Mouse (Mus musculus): ENCODE results near the gene Efcab12. TPM values are rescaled to one million over a fixed set of nuclear protein-coding genes. Genes with fewer than 3 reads are reported as not detected.

The Efcab12 gene
- 0.52 TPM for polyA plus RNA-seq (2015; fragmentation: Illumina TruSeq; extraction: RNeasy Lipid Tissue Mini Kit (QIAGEN cat#74804); ENCODE audit: insufficient read depth, low read depth, low replicate concordance)

GRCm38 (mm10) chr6:115838161-115838597 is at the start of gene Efcab12:
TSS of gene Efcab12 (minus strand) at chr6:115838412.

GRCm38 (mm10) chr6:115853091-115853813 is 15.0 kb upstream of the Efcab12 start, which contains the start of the genes Mbd4 and Ift122:
TSS of gene Mbd4 (minus strand) at chr6:115853371.
TSS of gene Ift122 (plus strand) at chr6:115853470.

GRCm38 (mm10) chr6:115808488-115809231 is 29.6 kb downstream of the Efcab12 start, which contains the start of gene Rpl32:
TSS of gene Rpl32 (minus strand) at chr6:115808747.

GRCm38 (mm10) chr6:115774501-115774921 is 63.7 kb downstream of the Efcab12 start, which contains the start of gene Cand2:
TSS of gene Cand2 (plus strand) at chr6:115774538.

GRCm38 (mm10) chr6:115761995-115762756 is 76.0 kb downstream of the Efcab12 start, which contains the start of gene Tmem40:
TSS of gene Tmem40 (minus strand) at chr6:115762410.

Other genes with a start within 250 kb of the Efcab12 start
- gene Mkrn2os, start 245.8 kb downstream of the Efcab12 start, polyA plus RNA-seq (2015; fragmentation: Illumina TruSeq; extraction: RNeasy Lipid Tissue Mini Kit (QIAGEN cat#74804); ENCODE audit: insufficient read depth, low read depth, low replicate concordance) = 1.4 TPM
- 3.3 TPM for gene Mkrn2, start 236.5 kb downstream of the Efcab12 start, polyA plus RNA-seq (2015; fragmentation: Illumina TruSeq; extraction: RNeasy Lipid Tissue Mini Kit (QIAGEN cat#74804); ENCODE audit: insufficient read depth, low read depth, low replicate concordance)
- gene Raf1, start 161.8 kb downstream of the Efcab12 start, polyA plus RNA-seq (2015; fragmentation: Illumina TruSeq; extraction: RNeasy Lipid Tissue Mini Kit (QIAGEN cat#74804); ENCODE audit: insufficient read depth, low read depth, low replicate concordance) = 31.0 TPM
- gene Tmem40, start 76.0 kb downstream of the Efcab12 start, polyA plus RNA-seq (2015; fragmentation: Illumina TruSeq; extraction: RNeasy Lipid Tissue Mini Kit (QIAGEN cat#74804); ENCODE audit: insufficient read depth, low read depth, low replicate concordance) = not detected
- gene Cand2, start 63.9 kb downstream of the Efcab12 start, polyA plus RNA-seq (2015; fragmentation: Illumina TruSeq; extraction: RNeasy Lipid Tissue Mini Kit (QIAGEN cat#74804); ENCODE audit: insufficient read depth, low read depth, low replicate concordance) = 0.37 TPM
- gene Rpl32, start 29.7 kb downstream of the Efcab12 start, polyA plus RNA-seq (2015; fragmentation: Illumina TruSeq; extraction: RNeasy Lipid Tissue Mini Kit (QIAGEN cat#74804); ENCODE audit: insufficient read depth, low read depth, low replicate concordance) = 1,045 TPM
- 1.1 TPM for gene Mbd4, start 15.0 kb upstream of the Efcab12 start, polyA plus RNA-seq (2015; fragmentation: Illumina TruSeq; extraction: RNeasy Lipid Tissue Mini Kit (QIAGEN cat#74804); ENCODE audit: insufficient read depth, low read depth, low replicate concordance)
- gene Ift122, start 15.1 kb upstream of the Efcab12 start, polyA plus RNA-seq (2015; fragmentation: Illumina TruSeq; extraction: RNeasy Lipid Tissue Mini Kit (QIAGEN cat#74804); ENCODE audit: insufficient read depth, low read depth, low replicate concordance) = 4.2 TPM
- gene Rho, start 93.3 kb upstream of the Efcab12 start, polyA plus RNA-seq (2015; fragmentation: Illumina TruSeq; extraction: RNeasy Lipid Tissue Mini Kit (QIAGEN cat#74804); ENCODE audit: insufficient read depth, low read depth, low replicate concordance) = not detected
- gene H1foo, start 106.5 kb upstream of the Efcab12 start, polyA plus RNA-seq (2015; fragmentation: Illumina TruSeq; extraction: RNeasy Lipid Tissue Mini Kit (QIAGEN cat#74804); ENCODE audit: insufficient read depth, low read depth, low replicate concordance) = not detected
- 29.6 TPM for gene Plxnd1, start 156.6 kb upstream of the Efcab12 start, polyA plus RNA-seq (2015; fragmentation: Illumina TruSeq; extraction: RNeasy Lipid Tissue Mini Kit (QIAGEN cat#74804); ENCODE audit: insufficient read depth, low read depth, low replicate concordance)